Mouse (Mus musculus) megakaryocyte, embryonic 14.5 days (primary cell): Measurements from ENCODE around the gene Trmt2b.

Experiments
- FLI1 ChIP-seq: IDR thresholded peaks from 2 replicates; pipeline ENCODE4 v1.6.1; 2012; ENCODE audit warnings: low read length, inconsistent platforms, mixed read lengths
- GATA1 ChIP-seq: IDR thresholded peaks from 3 replicates; pipeline ENCODE4 v1.6.1; 2012; ENCODE audit warnings: mixed read lengths, low read length, inconsistent platforms, borderline replicate concordance

DNA sequence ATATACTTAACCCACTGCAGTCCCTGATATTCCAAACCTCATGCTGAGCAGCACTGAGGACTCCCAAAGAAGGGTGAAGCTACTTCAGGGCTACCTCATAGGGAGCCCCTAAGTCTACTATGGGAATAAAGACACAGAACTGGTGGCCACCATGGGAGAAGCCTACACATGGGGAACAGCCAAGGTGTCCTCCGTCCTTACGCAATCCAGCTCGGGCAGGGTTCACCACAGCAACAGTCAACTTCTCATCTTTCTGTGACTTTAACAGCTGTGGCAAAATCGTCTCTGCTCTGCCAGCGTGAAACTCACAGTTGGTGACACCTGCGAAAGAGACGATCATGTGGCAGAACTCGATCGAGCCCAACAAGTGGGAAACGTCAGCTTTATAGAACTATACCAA lies 38.5 kb downstream of the Trmt2b start:
- TF ChIP-seq GATA1 = no peak
- no peak for TF ChIP-seq FLI1
